In genomic region chr10:122318886-122319285, GRCm38 (mm10) we compare ENCODE assay signal across 13 mouse cellular contexts.
DNase-seq lines count a peak whose midpoint lies in the region; ATAC-seq lines count a peak whose summit lies in the region.
"Had no signal": no experiment of that assay in that cellular context is flagged by ENCODE, and none has a peak within 500 bp of the region (broad histone marks: within the 10 kb centered on the region; RNA-seq: fewer than 3 reads in every experiment).

No protein-coding gene starts in this region.

- no peaks in the 10 kb centered on the region for H3K27me3 ChIP-seq in embryonic facial prominence, embryonic 14.5 days (replicated peaks; ENCODE audit: control insufficient read depth, insufficient read depth, low read length)
- H3K27me3 ChIP-seq in liver, embryonic 11.5 days (replicated peaks; ENCODE audit: control insufficient read depth, insufficient read depth, low read length), result no peaks in the 10 kb centered on the region
- H3K27me3 ChIP-seq in limb, embryonic 10.5 days (ENCODE audit: low read depth, poor library complexity, severe bottlenecking), result no peaks in the 10 kb centered on the region
- H3K27me3 ChIP-seq: liver, embryonic 15.5 days; neural tube, embryonic 15.5 days had no signal

- no peak overlapping the region for H3K27ac ChIP-seq in embryonic facial prominence, embryonic 14.5 days (replicated peaks; ENCODE audit: low read depth, low read length)
- no peak overlapping the region for H3K27ac ChIP-seq in liver, embryonic 11.5 days (ENCODE audit: low read depth, low read length)
- H3K27ac ChIP-seq in limb, embryonic 10.5 days, result no peak overlapping the region
- H3K27ac ChIP-seq: kidney, postnatal 0 days; liver, embryonic 15.5 days; neural tube, embryonic 15.5 days; stomach, postnatal 0 days had no signal

- no peak overlapping the region for H3K4me3 ChIP-seq in embryonic facial prominence, embryonic 14.5 days (ENCODE audit: low read depth, low read length)
- no peak overlapping the region for H3K4me3 ChIP-seq in liver, embryonic 11.5 days (ENCODE audit: low read depth, low read length)
- H3K4me3 ChIP-seq in limb, embryonic 10.5 days, result no peak overlapping the region
- H3K4me3 ChIP-seq: liver, embryonic 15.5 days; neural tube, embryonic 15.5 days had no signal

- peak; percentile 3 for DNase-seq in cerebellum, adult 9-10 months
- peak; percentile 30 to 33 for DNase-seq in layer of hippocampus, postnatal 10 days (ENCODE audit: low spot score in 2 of 2)
- DNase-seq in layer of hippocampus, postnatal 36 days, result no peak
- DNase-seq in embryonic facial prominence, embryonic 14.5 days (ENCODE audit: low spot score), result peak; percentile 45
- peak; percentile 21 for DNase-seq in heart, postnatal 4 days
- no peak for DNase-seq in liver, embryonic 11.5 days (ENCODE audit: low spot score)
- DNase-seq in limb, embryonic 10.5 days (ENCODE audit: low spot score), result no peak

- ATAC-seq in cerebellum, adult (ENCODE audit: insufficient number of reproducible peaks, low FRiP score, low TSS enrichment), result no peak
- peak; percentile 67; the same call in 1 of the 2 replicates for ATAC-seq in embryonic facial prominence, embryonic 14.5 days (ENCODE audit: low read depth)
- ATAC-seq in liver, embryonic 11.5 days (replicated peaks; ENCODE audit: low FRiP score), result no peak
- ATAC-seq: Patski had no signal

- no peaks in the 10 kb centered on the region for H3K9me3 ChIP-seq in embryonic facial prominence, embryonic 14.5 days (ENCODE audit: control insufficient read depth, low read length)
- H3K9me3 ChIP-seq in liver, embryonic 11.5 days (ENCODE audit: control insufficient read depth, low read length), result no peaks in the 10 kb centered on the region
- H3K9me3 ChIP-seq in limb, embryonic 10.5 days (replicated peaks), result no peaks in the 10 kb centered on the region
- H3K9me3 ChIP-seq: liver, embryonic 15.5 days; neural tube, embryonic 15.5 days had no signal

- H3K36me3 ChIP-seq in embryonic facial prominence, embryonic 14.5 days (ENCODE audit: control insufficient read depth, insufficient read depth, low read length), result no peaks in the 10 kb centered on the region
- no peaks in the 10 kb centered on the region for H3K36me3 ChIP-seq in liver, embryonic 11.5 days (ENCODE audit: control insufficient read depth, insufficient read depth, low read length)
- no peaks in the 10 kb centered on the region for H3K36me3 ChIP-seq in limb, embryonic 10.5 days
- H3K36me3 ChIP-seq: liver, embryonic 15.5 days; neural tube, embryonic 15.5 days had no signal

- no peak overlapping the region for H3K4me2 ChIP-seq in embryonic facial prominence, embryonic 14.5 days (ENCODE audit: low read depth, low read length)
- no peak overlapping the region for H3K4me2 ChIP-seq in liver, embryonic 11.5 days
- H3K4me2 ChIP-seq: liver, embryonic 15.5 days; neural tube, embryonic 15.5 days had no signal

- H3K4me1 ChIP-seq in embryonic facial prominence, embryonic 14.5 days (ENCODE audit: control insufficient read depth, insufficient read depth, low read length), result no peaks in the 10 kb centered on the region
- H3K4me1 ChIP-seq in liver, embryonic 11.5 days (replicated peaks; ENCODE audit: control insufficient read depth, insufficient read depth, low read length), result no peaks in the 10 kb centered on the region
- H3K4me1 ChIP-seq in limb, embryonic 10.5 days, result no peaks in the 10 kb centered on the region
- H3K4me1 ChIP-seq: liver, embryonic 15.5 days had no signal

- WGBS in embryonic facial prominence, embryonic 14.5 days, result 51% methylated on average over 4 of the region's 4 CpGs
- 87% methylated on average over 4 of the region's 4 CpGs for WGBS in liver, embryonic 11.5 days
- 86% methylated on average over 4 of the region's 4 CpGs for WGBS in limb, embryonic 10.5 days

- H3K9ac ChIP-seq in embryonic facial prominence, embryonic 14.5 days (ENCODE audit: low read depth, low read length), result no peak overlapping the region
- no peak overlapping the region for H3K9ac ChIP-seq in liver, embryonic 11.5 days (ENCODE audit: low read depth, low read length)
- H3K9ac ChIP-seq: liver, embryonic 15.5 days; neural tube, embryonic 15.5 days had no signal

Comparison
In these comparisons a context has a peak if more than half of its experiments do, and no peak if none do; other contexts are left out.
1. DNase-seq: peak in cerebellum, adult 9-10 months (single experiment), layer of hippocampus, postnatal 10 days (2 of 2), embryonic facial prominence, embryonic 14.5 days (single experiment) and heart, postnatal 4 days (single experiment); none in layer of hippocampus, postnatal 36 days (0 of 2), liver, embryonic 11.5 days (single experiment) and limb, embryonic 10.5 days (single experiment).